Mouse (Mus musculus): ENCODE data around the gene Vmn1r15. TPM values are rescaled to one million over a fixed set of nuclear protein-coding genes. Genes with fewer than 3 reads are reported as not detected.

Gene Vmn1r15
- polyA plus RNA-seq (2015; fragmentation: Nextera tagmentation; extraction: Ambion mirVana), result not detected in 2 replicates

DNA sequence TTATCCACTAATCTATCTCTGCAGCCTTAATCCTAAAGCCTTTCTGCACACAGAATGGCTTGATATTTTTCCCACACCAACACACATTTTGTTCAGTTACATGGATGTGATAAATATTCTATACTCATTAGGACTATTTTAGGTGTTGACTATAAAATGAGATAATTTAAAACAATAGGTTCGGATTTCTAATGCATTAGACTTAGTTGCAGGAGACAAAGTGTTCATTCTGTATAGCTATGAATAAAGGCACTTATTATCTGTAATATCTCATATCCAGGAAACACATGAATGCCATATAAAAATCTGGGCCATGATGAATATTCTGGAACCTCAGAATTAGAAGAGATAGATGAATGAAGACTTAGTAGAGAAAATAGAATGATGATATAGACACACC is at the start of gene Vmn1r15:
Vmn1r15 (plus strand) TSS at position 301 of the 400 bp plus-strand sequence.

DNA sequence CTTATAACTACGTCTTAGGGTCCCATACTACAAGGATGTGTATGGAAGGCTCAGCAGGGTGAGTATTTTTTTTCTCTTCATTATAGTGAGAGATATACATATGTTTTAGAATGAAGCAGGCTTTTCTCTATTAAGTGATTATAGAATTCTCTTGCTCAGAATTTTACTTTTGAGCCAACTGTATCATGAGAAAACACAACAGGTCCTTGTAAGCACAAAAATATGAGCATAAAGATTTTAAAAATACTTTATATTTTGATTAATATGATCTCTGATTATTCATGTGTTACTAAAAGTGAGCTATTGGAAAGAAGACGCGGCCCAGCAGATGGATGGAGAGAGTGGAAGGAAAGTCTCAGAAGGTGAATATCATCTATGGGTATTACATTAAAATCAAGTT is 26.4 kb upstream of the Vmn1r15 start, which contains the start of gene Vmn1r14:
Vmn1r14 (plus strand) TSS at position 301 of the 400 bp plus-strand sequence.

Other genes with a start within 250 kb of the Vmn1r15 start
- gene Vmn1r7, start 232.6 kb upstream of the Vmn1r15 start, polyA plus RNA-seq (2015; fragmentation: Nextera tagmentation; extraction: Ambion mirVana), result not detected in 2 replicates
- gene Vmn1r8, start 225.7 kb upstream of the Vmn1r15 start, polyA plus RNA-seq (2015; fragmentation: Nextera tagmentation; extraction: Ambion mirVana), result not detected in 2 replicates
- gene Vmn1r9, start 191.2 kb upstream of the Vmn1r15 start, polyA plus RNA-seq (2015; fragmentation: Nextera tagmentation; extraction: Ambion mirVana), result not detected in 2 replicates
- not detected in 2 replicates for gene Vmn1r10, start 148.5 kb upstream of the Vmn1r15 start, polyA plus RNA-seq (2015; fragmentation: Nextera tagmentation; extraction: Ambion mirVana)
- not detected in 2 replicates for gene Vmn1r11, start 124.5 kb upstream of the Vmn1r15 start, polyA plus RNA-seq (2015; fragmentation: Nextera tagmentation; extraction: Ambion mirVana)
- gene Vmn1r12, start 101.0 kb upstream of the Vmn1r15 start, polyA plus RNA-seq (2015; fragmentation: Nextera tagmentation; extraction: Ambion mirVana), result not detected in 2 replicates
- gene Vmn1r13, start 54.7 kb upstream of the Vmn1r15 start, polyA plus RNA-seq (2015; fragmentation: Nextera tagmentation; extraction: Ambion mirVana), result not detected in 2 replicates
- not detected in 2 replicates for gene Vmn1r14, start 26.3 kb upstream of the Vmn1r15 start, polyA plus RNA-seq (2015; fragmentation: Nextera tagmentation; extraction: Ambion mirVana)
- gene Vmn1r16, start 71.5 kb downstream of the Vmn1r15 start, polyA plus RNA-seq (2015; fragmentation: Nextera tagmentation; extraction: Ambion mirVana), result not detected in 2 replicates
- gene Vmn1r17, start 105.8 kb downstream of the Vmn1r15 start, polyA plus RNA-seq (2015; fragmentation: Nextera tagmentation; extraction: Ambion mirVana), result not detected in 2 replicates
- gene Vmn1r18, start 137.8 kb downstream of the Vmn1r15 start, polyA plus RNA-seq (2015; fragmentation: Nextera tagmentation; extraction: Ambion mirVana), result not detected in 2 replicates
- gene Vmn1r19, start 145.8 kb downstream of the Vmn1r15 start, polyA plus RNA-seq (2015; fragmentation: Nextera tagmentation; extraction: Ambion mirVana), result not detected in 2 replicates
- gene Vmn1r20, start 171.0 kb downstream of the Vmn1r15 start, polyA plus RNA-seq (2015; fragmentation: Nextera tagmentation; extraction: Ambion mirVana), result not detected in 2 replicates

Data from neural tube, postnatal 0 days (tissue).